Mouse (Mus musculus): Measurements from ENCODE around the gene Cryaa.
"Not testable (repeated sequence)": the region's sequence is repeated elsewhere in the genome, so short reads cannot be mapped to it uniquely, and the experiment has no call there.

Cryaa gene

GRCm38 (mm10) chr17:31660661-31661250, 16.9 kb upstream of the Cryaa start:
- DNase-seq: no peak

DNA sequence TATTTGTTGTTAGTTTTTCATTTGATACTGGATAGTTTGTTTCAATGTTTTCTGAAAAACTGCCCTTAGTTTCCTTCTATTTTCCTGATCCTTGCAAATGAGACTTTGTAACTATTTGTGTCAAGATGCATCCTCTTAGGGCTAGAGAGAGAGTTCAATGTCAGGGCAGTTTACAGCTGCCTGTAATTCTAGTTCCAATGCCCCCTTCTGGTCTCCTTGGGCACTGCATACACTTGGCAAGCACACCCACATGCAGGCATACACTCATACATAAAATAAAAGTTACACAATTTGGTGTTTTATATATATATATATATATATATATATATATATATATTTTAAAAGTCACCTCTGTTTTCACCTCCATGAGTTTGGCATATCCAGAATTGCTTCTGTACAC, 14.8 kb upstream of the Cryaa start:
- no peak for DNase-seq

- DNase-seq: peak; percentile 82
Observed at GRCm38 (mm10) chr17:31664760-31665159, 12.8 kb upstream of the Cryaa start.

- DNase-seq: no peak
Observed at GRCm38 (mm10) chr17:31668306-31668705, 9.3 kb upstream of the Cryaa start.

DNA sequence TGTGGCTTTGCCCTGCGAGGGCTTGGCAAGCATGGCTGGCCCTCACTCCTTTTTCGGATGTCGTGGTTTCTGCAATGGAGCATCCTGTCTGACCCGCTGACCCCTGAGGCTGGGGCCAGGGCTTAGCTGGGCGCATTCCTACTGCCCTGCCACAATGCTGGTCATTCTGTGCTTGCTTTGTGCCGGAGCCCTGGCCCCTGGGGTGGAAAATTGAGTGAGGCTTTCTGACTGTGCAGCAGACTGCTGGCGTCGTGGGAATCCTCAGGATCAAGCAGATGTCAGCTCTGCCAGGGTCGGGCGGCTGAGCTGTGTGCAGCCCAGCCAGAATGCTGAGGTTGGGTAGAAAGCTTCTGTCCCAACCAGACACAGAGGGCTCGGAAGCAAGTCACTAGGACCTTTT, 7.4 kb upstream of the Cryaa start:
- peak; percentile 62 for DNase-seq

DNA sequence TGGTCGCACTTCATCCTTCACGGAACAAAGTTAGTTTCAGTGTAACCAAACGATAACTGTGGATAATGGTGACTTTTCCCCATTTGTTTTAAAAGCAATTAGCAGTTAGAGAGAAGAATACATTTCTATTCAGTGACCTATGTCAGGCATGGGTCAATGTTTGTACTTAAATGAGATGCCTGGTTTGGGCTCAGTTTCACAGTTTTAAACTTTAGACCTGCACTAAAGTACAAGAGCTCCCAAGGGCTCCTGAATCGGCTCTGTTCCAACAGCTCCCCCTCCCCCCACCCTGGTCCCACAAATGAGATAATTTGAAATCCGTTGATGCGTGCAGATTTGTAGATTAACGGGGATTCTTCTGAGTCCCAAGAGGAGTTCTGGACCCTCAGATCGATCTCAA, 5.9 kb upstream of the Cryaa start:
- no peak for DNase-seq

DNA sequence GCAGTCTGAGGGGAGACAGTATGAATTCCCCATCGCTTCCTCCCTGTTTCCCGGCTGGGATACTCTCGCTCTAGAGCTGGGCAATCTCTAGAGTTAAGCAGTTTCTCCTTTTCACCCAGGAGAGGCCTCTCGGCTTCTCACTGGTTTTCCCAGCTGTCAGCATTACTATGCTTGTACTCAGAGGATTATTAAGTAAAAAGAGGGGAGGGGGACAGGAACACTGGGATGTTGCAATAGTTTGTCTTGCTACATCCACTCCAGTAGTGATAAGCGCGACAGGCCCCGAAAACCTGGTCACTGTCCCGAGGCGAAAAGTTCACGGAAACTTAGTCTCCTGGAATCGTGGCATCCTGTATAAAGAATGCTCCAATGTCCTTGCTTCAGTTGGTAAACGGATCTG, 5.3 kb upstream of the Cryaa start:
- DNase-seq: no peak

DNA sequence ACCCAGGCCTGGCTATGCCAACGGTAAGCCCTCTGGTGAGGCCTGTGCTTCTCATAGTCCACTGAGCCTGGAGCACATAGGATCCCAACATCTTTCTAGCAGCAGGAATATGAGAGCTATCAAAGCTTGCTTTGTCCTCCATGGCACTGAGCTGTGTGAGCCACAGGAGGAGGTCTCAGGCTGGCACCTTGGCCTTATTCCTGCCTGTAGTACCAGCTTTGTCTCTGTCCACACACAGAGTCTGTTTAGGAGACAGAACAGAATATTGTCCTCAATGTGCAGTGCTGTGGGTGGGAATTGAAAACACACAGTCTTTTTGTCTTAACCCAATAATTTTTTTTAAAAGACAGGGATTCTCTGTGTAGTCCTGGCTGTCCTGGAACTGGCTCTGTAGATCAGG, 3.2 kb upstream of the Cryaa start:
- no peak for DNase-seq

DNA sequence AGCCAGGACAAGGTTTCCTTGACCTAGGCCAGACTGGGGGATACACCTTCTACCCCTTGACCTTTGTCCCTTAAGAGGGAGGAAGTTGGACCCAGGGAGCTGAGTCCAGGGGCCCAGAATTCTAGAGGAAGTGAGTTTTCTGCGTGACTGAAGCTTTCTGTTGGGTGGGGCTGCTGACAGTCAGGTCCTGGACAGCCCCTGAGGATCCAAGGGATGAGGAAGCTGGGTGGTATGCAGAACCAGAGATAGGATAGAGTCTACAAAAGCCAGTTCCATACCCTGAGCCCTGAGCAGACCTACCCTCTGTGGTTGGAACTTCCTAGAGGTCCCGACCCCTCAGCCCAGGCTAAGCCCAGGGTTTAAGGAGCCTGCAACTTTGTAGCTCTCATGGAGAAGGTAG, 2.8 kb downstream of the Cryaa start:
- DNase-seq: no peak

- DNase-seq: peak; percentile 92
Observed at GRCm38 (mm10) chr17:31685514-31686224, 8.1 kb downstream of the Cryaa start.

DNA sequence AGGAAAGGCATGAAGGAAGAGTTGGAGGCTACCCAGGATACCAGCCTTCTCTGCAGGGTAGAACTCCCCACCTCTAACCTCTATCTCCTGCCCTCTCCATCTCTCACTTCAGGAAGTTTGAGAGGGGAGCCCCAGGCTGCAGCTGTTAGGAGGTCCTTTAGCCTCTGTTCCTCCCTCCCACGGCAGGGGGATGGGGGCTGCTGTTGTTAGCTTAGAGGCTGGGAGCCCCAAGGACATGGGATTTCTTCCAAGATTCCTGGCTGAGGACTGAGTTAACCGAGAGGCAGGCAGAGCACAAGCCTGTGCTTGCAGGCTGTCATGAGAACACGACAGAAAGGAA, 8.6 kb downstream of the Cryaa start:
- peak; percentile 34 for DNase-seq

- no peak for DNase-seq
Observed at GRCm38 (mm10) chr17:31688112-31688511, 10.5 kb downstream of the Cryaa start.

- no peak for DNase-seq
Observed at GRCm38 (mm10) chr17:31689606-31690005, 12.0 kb downstream of the Cryaa start.

- DNase-seq: no peak
Observed at GRCm38 (mm10) chr17:31692918-31693317, 15.3 kb downstream of the Cryaa start.

- peak; percentile 82 for DNase-seq
Observed at GRCm38 (mm10) chr17:31693330-31694022, 15.9 kb downstream of the Cryaa start.

DNA sequence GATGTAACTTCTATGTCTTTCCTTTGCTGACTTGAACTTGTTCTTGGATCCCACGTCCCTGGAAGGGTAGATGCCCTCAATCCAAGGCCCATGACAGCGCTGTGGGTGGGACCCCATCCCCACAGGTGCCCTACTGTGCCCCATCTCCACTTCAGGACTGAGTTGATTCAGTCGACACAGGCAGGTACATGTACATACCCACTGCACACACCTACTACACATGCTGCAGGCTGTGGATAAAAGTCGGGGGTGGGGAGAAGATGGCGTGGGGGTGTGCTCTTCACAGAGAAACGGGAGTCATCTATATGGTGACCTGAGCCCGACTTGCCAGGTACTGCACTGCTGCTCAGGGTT, 16.4 kb downstream of the Cryaa start:
- DNase-seq: no peak

- DNase-seq: no peak
Observed at GRCm38 (mm10) chr17:31694949-31695348, 17.3 kb downstream of the Cryaa start.

GRCm38 (mm10) chr17:31695356-31695755, 17.7 kb downstream of the Cryaa start:
- not testable (repeated sequence) for DNase-seq

- DNase-seq: no peak
Observed at GRCm38 (mm10) chr17:31698347-31698746, 20.7 kb downstream of the Cryaa start.

GRCm38 (mm10) chr17:31703276-31703980, 25.8 kb downstream of the Cryaa start:
- DNase-seq: no peak

DNA sequence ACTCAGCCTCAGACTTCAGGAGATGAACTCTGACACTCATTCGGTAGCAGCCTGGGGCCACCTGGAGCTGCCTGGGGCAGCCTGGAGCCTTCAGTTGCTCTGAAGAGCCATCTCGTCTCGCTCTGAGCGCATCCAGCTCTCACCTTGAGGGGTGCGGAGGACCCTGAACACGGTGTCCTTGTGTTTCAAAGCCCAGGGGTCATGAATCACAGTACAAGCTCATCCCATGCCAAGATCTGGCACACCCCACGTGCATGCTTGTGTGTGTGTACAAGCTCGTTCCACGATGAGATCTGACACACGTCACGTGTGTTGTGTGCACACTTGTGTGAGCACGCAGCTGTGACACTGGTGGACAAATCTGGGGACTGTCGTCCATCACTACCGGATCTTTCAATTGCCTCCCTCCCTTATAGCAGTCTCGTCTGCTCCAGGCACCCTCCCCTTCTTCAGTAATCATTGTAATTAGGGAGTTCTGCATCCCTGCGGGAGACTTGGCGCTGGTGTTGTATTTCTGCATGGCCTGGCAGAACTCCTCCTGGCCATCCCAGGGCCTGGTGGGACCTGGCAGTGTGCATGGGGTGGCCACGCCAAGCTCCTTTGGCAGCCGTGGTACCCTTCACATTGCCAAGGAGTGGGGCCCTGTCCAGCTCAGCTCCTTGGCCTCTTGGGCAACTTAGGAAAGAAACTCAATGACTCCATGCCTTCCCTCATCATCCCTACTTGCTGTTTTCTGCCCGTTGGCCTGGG, 27.8 kb downstream of the Cryaa start:
- DNase-seq: no peak

- DNase-seq: no peak
Observed at GRCm38 (mm10) chr17:31709121-31709741, 31.6 kb downstream of the Cryaa start.

DNA sequence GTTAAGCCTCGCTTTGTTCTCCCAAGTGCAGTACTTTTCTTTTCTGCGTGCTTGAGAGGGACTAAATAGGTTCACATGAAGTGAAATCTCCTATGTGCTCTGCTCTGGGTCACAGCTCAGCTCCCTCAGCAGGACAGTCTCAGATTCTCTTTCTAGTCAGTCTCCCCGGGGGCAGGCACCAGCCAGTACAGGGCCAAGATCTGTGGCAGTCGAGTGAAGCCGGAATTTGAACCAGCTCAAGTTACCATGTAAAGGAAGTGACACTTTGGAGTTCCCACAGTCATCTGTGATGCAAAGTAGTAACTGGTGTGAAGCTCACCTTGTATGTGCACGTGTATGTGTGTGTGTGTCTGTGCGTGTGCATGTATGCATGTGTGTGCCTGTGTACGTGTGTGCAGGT, 32.8 kb downstream of the Cryaa start:
- DNase-seq: no peak
